Mouse (Mus musculus) thymus, adult 2 months (tissue): ENCODE data around the gene St3gal5.

ENCODE experiments used
- CTCF ChIP-seq: fragments of 200-500 bp; IDR thresholded peaks from 2 replicates; pipeline ENCODE4 v1.5.1; 2012; ENCODE audit warnings: mild to moderate bottlenecking, control low read depth, low read length, moderate library complexity, borderline replicate concordance; ENCODE audit not compliant: control insufficient read depth, poor library complexity, insufficient read depth; ENCODE audit errors: extremely low read depth
- POLR2A ChIP-seq: fragments of 200-500 bp; IDR thresholded peaks from 2 replicates; pipeline ENCODE4 v1.6.1; 2012; ENCODE audit warnings: mild to moderate bottlenecking, low read length, control low read depth, moderate library complexity; ENCODE audit not compliant: control insufficient read depth, poor library complexity, insufficient read depth; ENCODE audit errors: extremely low read depth

- TF ChIP-seq CTCF, result no peak
- no peak for TF ChIP-seq POLR2A
Observed at GRCm38 (mm10) chr6:72146803-72147202, 49.4 kb downstream of the St3gal5 start.
